Mouse (Mus musculus): Measurements from ENCODE around the gene Gpr107. TPM values are rescaled to one million over a fixed set of nuclear protein-coding genes. Genes with fewer than 3 reads are reported as not detected.

Gpr107 gene
- total and polyA plus RNA-seq, 2 experiments, result 8.3 to 10.0 TPM

DNA sequence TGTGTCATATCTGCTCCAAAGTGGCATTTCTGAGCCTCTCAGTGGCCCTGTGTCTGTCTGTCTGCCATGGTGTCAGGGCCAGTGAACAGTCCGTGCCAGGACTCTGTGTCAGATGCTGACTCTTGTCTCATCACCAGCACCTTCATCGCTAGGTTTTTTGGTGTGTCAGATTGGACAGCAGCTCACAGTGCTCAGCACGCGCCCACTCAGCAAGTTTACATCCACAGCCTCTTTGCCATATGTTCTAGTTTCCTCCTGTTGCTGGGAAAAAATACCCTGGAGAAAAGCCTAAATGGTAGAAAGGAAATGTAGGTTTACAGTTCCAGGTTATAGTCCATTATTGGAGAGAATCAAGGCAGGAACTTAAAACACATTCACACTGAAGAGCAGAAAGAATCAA is 46.5 kb downstream of the Gpr107 start:
- 96% methylated on average over 4 of the region's 4 CpGs for WGBS
- 0 out of 2 replicates have a peak, but pooled peaks cover 2% of the 10 kb centered on the region for H3K36me3 ChIP-seq (ENCODE audit: control insufficient read depth, insufficient read depth, low read length)
- H3K9ac ChIP-seq (ENCODE audit: low read depth, low read length), result no peak overlapping the region
- no peaks in the 10 kb centered on the region for H3K27me3 ChIP-seq (ENCODE audit: control insufficient read depth, insufficient read depth, low read length)
- H3K4me3 ChIP-seq (ENCODE audit: insufficient read depth, low read depth, low read length), result no peak overlapping the region
- TF ChIP-seq POLR2A (IDR thresholded peaks at IDR 0.05; ENCODE audit: extremely low read depth, insufficient read depth, low read length), result no peak
- no peak for TF ChIP-seq CTCF (IDR thresholded peaks at IDR 0.05; ENCODE audit: low read depth, low read length)
- no peaks in the 10 kb centered on the region for H3K79me2 ChIP-seq (ENCODE audit: control insufficient read depth, insufficient read depth, low read length)
- no peak for DNase-seq (ENCODE audit: extremely low read depth, low read depth, low spot score)
- no peak overlapping the region for H3K27ac ChIP-seq (replicated peaks; ENCODE audit: insufficient read depth, low read depth, low read length)
- peaks cover 8% of the 10 kb centered on the region for H3K4me1 ChIP-seq (ENCODE audit: control insufficient read depth, insufficient read depth, low read length)

DNA sequence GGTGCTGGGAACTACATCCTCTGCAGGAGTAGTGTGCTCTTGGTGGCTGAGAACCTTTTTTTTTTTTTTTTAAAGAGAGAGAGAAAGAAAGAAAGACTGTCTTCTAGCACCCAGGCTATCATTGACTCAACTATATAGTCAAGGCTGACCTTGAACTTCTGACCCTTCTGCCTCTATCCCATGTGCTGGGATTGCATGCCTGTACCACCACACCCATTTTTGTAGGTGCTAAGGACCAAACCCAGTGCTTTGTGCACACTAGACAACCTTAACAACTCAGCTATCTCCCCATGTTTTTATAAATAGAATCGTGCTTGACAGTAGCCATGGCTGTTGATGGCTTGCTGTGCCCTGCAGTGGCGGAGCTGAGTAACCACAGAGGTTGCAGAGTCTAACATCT is 47.9 kb downstream of the Gpr107 start:
- DNase-seq (ENCODE audit: extremely low read depth, low read depth, low spot score), result no peak
- WGBS, result 90% methylated on average over 2 of the region's 2 CpGs
- H3K36me3 ChIP-seq (ENCODE audit: control insufficient read depth, insufficient read depth, low read length), result 0 out of 2 replicates have a peak, but pooled peaks cover 2% of the 10 kb centered on the region
- no peaks in the 10 kb centered on the region for H3K27me3 ChIP-seq (ENCODE audit: control insufficient read depth, insufficient read depth, low read length)
- H3K9ac ChIP-seq (ENCODE audit: low read depth, low read length), result no peak overlapping the region
- no peak overlapping the region for H3K4me3 ChIP-seq (ENCODE audit: insufficient read depth, low read depth, low read length)
- H3K27ac ChIP-seq (replicated peaks; ENCODE audit: insufficient read depth, low read depth, low read length), result no peak overlapping the region
- peaks cover 8% of the 10 kb centered on the region for H3K4me1 ChIP-seq (ENCODE audit: control insufficient read depth, insufficient read depth, low read length)
- H3K79me2 ChIP-seq (ENCODE audit: control insufficient read depth, insufficient read depth, low read length), result no peaks in the 10 kb centered on the region
- TF ChIP-seq CTCF (IDR thresholded peaks at IDR 0.05; ENCODE audit: low read depth, low read length) (no peak), POLR2A (IDR thresholded peaks at IDR 0.05; ENCODE audit: extremely low read depth, insufficient read depth, low read length) (no peak)

GRCm38 (mm10) chr2:31201851-31202250 is 49.7 kb downstream of the Gpr107 start:
- TF ChIP-seq POLR2A (IDR thresholded peaks at IDR 0.05; ENCODE audit: extremely low read depth, insufficient read depth, low read length) (no peak), CTCF (IDR thresholded peaks at IDR 0.05; ENCODE audit: low read depth, low read length) (no peak)
- H3K27ac ChIP-seq (replicated peaks; ENCODE audit: insufficient read depth, low read depth, low read length), result no peak overlapping the region
- no peaks in the 10 kb centered on the region for H3K27me3 ChIP-seq (ENCODE audit: control insufficient read depth, insufficient read depth, low read length)

DNA sequence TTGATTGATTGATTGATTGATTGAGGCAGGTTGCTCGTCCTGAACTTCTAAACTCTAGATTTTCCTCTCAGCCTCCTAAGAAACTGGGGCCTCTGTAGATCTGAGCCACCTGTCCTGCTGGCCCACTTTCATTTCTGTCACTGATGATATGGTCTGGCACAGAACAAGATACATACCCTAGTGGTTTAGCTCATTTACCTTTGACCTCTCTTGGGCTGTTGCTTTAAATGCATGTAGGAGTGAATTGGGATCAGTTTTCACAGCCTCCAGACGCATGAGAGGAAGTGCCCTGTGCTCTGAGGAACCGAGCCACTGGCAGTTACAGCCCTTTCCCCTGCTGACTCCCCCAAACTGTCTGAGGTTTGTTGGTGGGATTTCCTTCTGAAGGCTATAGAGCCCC is 50.2 kb downstream of the Gpr107 start:
- no peak overlapping the region for H3K27ac ChIP-seq (replicated peaks; ENCODE audit: insufficient read depth, low read depth, low read length)
- no peak for TF ChIP-seq CTCF (IDR thresholded peaks at IDR 0.05; ENCODE audit: low read depth, low read length)
- H3K4me3 ChIP-seq (ENCODE audit: insufficient read depth, low read depth, low read length), result no peak overlapping the region
- WGBS, result 56% methylated on average over 3 of the region's 3 CpGs
- H3K9ac ChIP-seq (ENCODE audit: low read depth, low read length), result no peak overlapping the region
- no peak for DNase-seq (ENCODE audit: extremely low read depth, low read depth, low spot score)
- no peaks in the 10 kb centered on the region for H3K36me3 ChIP-seq (ENCODE audit: control insufficient read depth, insufficient read depth, low read length)
- H3K79me2 ChIP-seq (ENCODE audit: control insufficient read depth, insufficient read depth, low read length), result no peaks in the 10 kb centered on the region
- peaks cover 8% of the 10 kb centered on the region for H3K4me1 ChIP-seq (ENCODE audit: control insufficient read depth, insufficient read depth, low read length)
- no peaks in the 10 kb centered on the region for H3K27me3 ChIP-seq (ENCODE audit: control insufficient read depth, insufficient read depth, low read length)

More at GRCm38 (mm10) chr2:31201851-31202250, 49.7 kb downstream of the Gpr107 start:
- Histone ChIP-seq H3K9ac (ENCODE audit: low read depth, low read length) (no peak overlapping the region), H3K4me1 (ENCODE audit: control insufficient read depth, insufficient read depth, low read length) (peaks cover 8% of the 10 kb centered on the region), H3K4me3 (ENCODE audit: insufficient read depth, low read depth, low read length) (no peak overlapping the region), H3K79me2 (ENCODE audit: control insufficient read depth, insufficient read depth, low read length) (no peaks in the 10 kb centered on the region), H3K36me3 (ENCODE audit: control insufficient read depth, insufficient read depth, low read length) (no peaks in the 10 kb centered on the region)
- 27% methylated on average over 7 of the region's 7 CpGs for WGBS
- DNase-seq (ENCODE audit: extremely low read depth, low read depth, low spot score), result peak; percentile 83

- H3K36me3 ChIP-seq (ENCODE audit: control insufficient read depth, insufficient read depth, low read length), result 0 out of 2 replicates have a peak, but pooled peaks cover 3% of the 10 kb centered on the region
- no peak overlapping the region for H3K9ac ChIP-seq (ENCODE audit: low read depth, low read length)
- H3K4me1 ChIP-seq (ENCODE audit: control insufficient read depth, insufficient read depth, low read length), result peaks cover 8% of the 10 kb centered on the region
- no peaks in the 10 kb centered on the region for H3K79me2 ChIP-seq (ENCODE audit: control insufficient read depth, insufficient read depth, low read length)
- no peak for DNase-seq (ENCODE audit: extremely low read depth, low read depth, low spot score)
- no peak overlapping the region for H3K4me3 ChIP-seq (ENCODE audit: insufficient read depth, low read depth, low read length)
- TF ChIP-seq CTCF (IDR thresholded peaks at IDR 0.05; ENCODE audit: low read depth, low read length) (no peak), POLR2A (IDR thresholded peaks at IDR 0.05; ENCODE audit: extremely low read depth, insufficient read depth, low read length) (no peak)
- H3K27me3 ChIP-seq (ENCODE audit: control insufficient read depth, insufficient read depth, low read length), result no peaks in the 10 kb centered on the region
- 91% methylated on average over 4 of the region's 4 CpGs for WGBS
- no peak overlapping the region for H3K27ac ChIP-seq (replicated peaks; ENCODE audit: insufficient read depth, low read depth, low read length)
These were observed 50.8 kb downstream of the Gpr107 start for GRCm38 (mm10) chr2:31202956-31203355.

DNA sequence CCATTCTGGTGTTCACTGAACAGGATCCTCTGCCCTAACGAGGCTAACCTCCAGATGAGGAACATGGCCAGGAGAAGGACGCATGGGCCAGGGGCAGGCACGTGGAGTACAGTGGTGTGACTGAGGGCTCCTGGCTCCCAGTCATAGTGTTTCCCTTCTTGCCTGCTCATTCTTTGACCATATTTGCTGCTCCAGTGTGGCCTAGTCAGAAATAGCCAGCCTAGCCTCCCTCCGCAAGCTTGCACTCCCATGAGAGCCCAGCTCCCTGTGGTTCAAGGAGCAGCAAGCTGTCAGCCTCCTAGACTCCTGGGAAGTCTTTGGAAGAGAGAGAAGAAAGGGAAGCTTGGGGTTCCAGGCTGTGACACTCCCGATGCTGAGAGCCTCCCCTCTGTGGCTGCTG is 52.6 kb downstream of the Gpr107 start:
- Histone ChIP-seq H3K79me2 (ENCODE audit: control insufficient read depth, insufficient read depth, low read length) (no peaks in the 10 kb centered on the region), H3K9ac (ENCODE audit: low read depth, low read length) (no peak overlapping the region), H3K27me3 (ENCODE audit: control insufficient read depth, insufficient read depth, low read length) (no peaks in the 10 kb centered on the region), H3K4me1 (ENCODE audit: control insufficient read depth, insufficient read depth, low read length) (peaks cover 8% of the 10 kb centered on the region), H3K36me3 (ENCODE audit: control insufficient read depth, insufficient read depth, low read length) (peaks cover 9% of the 10 kb centered on the region; the same call in 1 of the 2 replicates), H3K27ac (replicated peaks; ENCODE audit: insufficient read depth, low read depth, low read length) (no peak overlapping the region), H3K4me3 (ENCODE audit: insufficient read depth, low read depth, low read length) (no peak overlapping the region)
- no peak for TF ChIP-seq CTCF (IDR thresholded peaks at IDR 0.05; ENCODE audit: low read depth, low read length)
- no peak for TF ChIP-seq POLR2A (IDR thresholded peaks at IDR 0.05; ENCODE audit: extremely low read depth, insufficient read depth, low read length)
- no peak for DNase-seq (ENCODE audit: extremely low read depth, low read depth, low spot score)
- 91% methylated on average over 5 of the region's 5 CpGs for whole genome bisulfite sequencing

All from liver, adult 2 months (tissue).